Mouse (Mus musculus): ENCODE data around the gene Col4a1.

Gene Col4a1

GRCm38 (mm10) chr8:11298531-11299316, 13.9 kb downstream of the Col4a1 start:
- DNase-seq (ENCODE audit: low spot score) = no peak

GRCm38 (mm10) chr8:11297141-11297838, 15.3 kb downstream of the Col4a1 start:
- DNase-seq (ENCODE audit: low spot score) = no peak

- no peak for DNase-seq (ENCODE audit: low spot score)
Measured at GRCm38 (mm10) chr8:11296282-11296943, 16.2 kb downstream of the Col4a1 start.

GRCm38 (mm10) chr8:11292611-11293010, 20.0 kb downstream of the Col4a1 start:
- DNase-seq (ENCODE audit: low spot score) = no peak

- DNase-seq (ENCODE audit: low spot score) = no peak
Measured at GRCm38 (mm10) chr8:11290533-11290932, 22.1 kb downstream of the Col4a1 start.

- DNase-seq (ENCODE audit: low spot score) = no peak
Measured at GRCm38 (mm10) chr8:11288286-11288685, 24.3 kb downstream of the Col4a1 start.

GRCm38 (mm10) chr8:11287139-11287538, 25.5 kb downstream of the Col4a1 start:
- DNase-seq (ENCODE audit: low spot score) = no peak

- DNase-seq (ENCODE audit: low spot score) = no peak
Measured at GRCm38 (mm10) chr8:11285437-11285836, 27.2 kb downstream of the Col4a1 start.

- DNase-seq (ENCODE audit: low spot score) = no peak
Measured at GRCm38 (mm10) chr8:11283217-11283616, 29.4 kb downstream of the Col4a1 start.

GRCm38 (mm10) chr8:11282696-11283095, 29.9 kb downstream of the Col4a1 start:
- DNase-seq (ENCODE audit: low spot score) = no peak

GRCm38 (mm10) chr8:11282139-11282538, 30.5 kb downstream of the Col4a1 start:
- no peak for DNase-seq (ENCODE audit: low spot score)

- no peak for DNase-seq (ENCODE audit: low spot score)
Measured at GRCm38 (mm10) chr8:11280721-11281268, 31.8 kb downstream of the Col4a1 start.

- DNase-seq (ENCODE audit: low spot score) = no peak
Measured at GRCm38 (mm10) chr8:11279296-11279826, 33.3 kb downstream of the Col4a1 start.

GRCm38 (mm10) chr8:11278101-11278611, 34.5 kb downstream of the Col4a1 start:
- DNase-seq (ENCODE audit: low spot score) = no peak

GRCm38 (mm10) chr8:11277602-11278051, 35.0 kb downstream of the Col4a1 start:
- DNase-seq (ENCODE audit: low spot score) = no peak

- DNase-seq (ENCODE audit: low spot score) = no peak
Measured at GRCm38 (mm10) chr8:11276286-11276685, 36.3 kb downstream of the Col4a1 start.

- no peak for DNase-seq (ENCODE audit: low spot score)
Measured at GRCm38 (mm10) chr8:11274415-11274814, 38.2 kb downstream of the Col4a1 start.

GRCm38 (mm10) chr8:11273506-11274158, 39.0 kb downstream of the Col4a1 start:
- no peak for DNase-seq (ENCODE audit: low spot score)

GRCm38 (mm10) chr8:11272205-11272604, 40.4 kb downstream of the Col4a1 start:
- DNase-seq (ENCODE audit: low spot score) = no peak

- no peak for DNase-seq (ENCODE audit: low spot score)
Measured at GRCm38 (mm10) chr8:11270826-11271225, 41.8 kb downstream of the Col4a1 start.

- no peak for DNase-seq (ENCODE audit: low spot score)
Measured at GRCm38 (mm10) chr8:11268753-11269152, 43.9 kb downstream of the Col4a1 start.

Data from c-Kit-positive CD71-positive TER-119-positive erythroid progenitor cells, embryonic 14.5 days (primary cell).